Mouse (Mus musculus) forebrain, embryonic 14.5 days (tissue): Measurements from ENCODE around the gene Lhfpl3. TPM values are rescaled to one million over a fixed set of nuclear protein-coding genes. Genes with fewer than 3 reads are reported as not detected.

ENCODE experiments used
- ATAC-seq: fragments of 200-750 bp; cut with Nextera tagmentation; 2 replicates; pipeline ENCODE4 v1.8.0; 2017; ENCODE audit warnings: mild to moderate bottlenecking, moderate library complexity
- DNase-seq: peaks from one replicate; pipeline ENCODE4 v3.0.0-alpha.2; 2015; ENCODE audit warnings: low spot score
- H3K27ac ChIP-seq: fragments of 300-500 bp; sonication (generic); 2 replicates; pipeline ENCODE4 v1.5.1; 2014; ENCODE audit warnings: low read depth, mild to moderate bottlenecking, control low read depth, low read length, moderate library complexity
- H3K27me3 ChIP-seq: fragments of 300-500 bp; sonication (generic); replicated peaks from 2 replicates; pipeline ENCODE4 v1.6.1; 2014; ENCODE audit warnings: low read length, control low read depth, mixed read lengths; ENCODE audit not compliant: control insufficient read depth, insufficient read depth
- H3K36me3 ChIP-seq: fragments of 300-500 bp; sonication (generic); 2 replicates; pipeline ENCODE4 v1.6.1; 2014; ENCODE audit warnings: low read length, control low read depth; ENCODE audit not compliant: control insufficient read depth, insufficient read depth
- H3K4me1 ChIP-seq: fragments of 300-500 bp; sonication (generic); 2 replicates; pipeline ENCODE4 v1.6.1; 2014; ENCODE audit warnings: antibody characterized with exemption, low read length, control low read depth; ENCODE audit not compliant: control insufficient read depth, insufficient read depth
- H3K4me2 ChIP-seq: fragments of 300-500 bp; sonication (generic); 2 replicates; pipeline ENCODE4 v1.6.1; 2014; ENCODE audit warnings: mild to moderate bottlenecking, control low read depth, low read length
- H3K4me3 ChIP-seq: fragments of 300-500 bp; sonication (generic); 2 replicates; pipeline ENCODE4 v1.5.1; 2014; ENCODE audit warnings: low read depth, low read length, control low read depth
- H3K9ac ChIP-seq: fragments of 300-500 bp; sonication (generic); 2 replicates; pipeline ENCODE4 v1.6.1; 2014; ENCODE audit warnings: mild to moderate bottlenecking, low read length, control low read depth, moderate library complexity
- H3K9me3 ChIP-seq: fragments of 300-500 bp; sonication (generic); replicated peaks from 2 replicates; pipeline ENCODE4 v1.6.1; 2016; ENCODE audit warnings: low read length, control low read depth, mixed read lengths; ENCODE audit not compliant: control insufficient read depth
- WGBS: fragments of 180-500 bp; shearing (Covaris S2); extraction: QIAGEN DNeasy Blood & Tissue Kit; methylation state at CpG from one replicate; pipeline ENCODE4 v1.1.7; 2014; 5-methylcytosine and 5-hydroxymethylcytosine counted together
- polyA plus RNA-seq: library from polyadenylated mRNA; unstranded; fragments of >200 nt; fragmentation: Nextera tagmentation; extraction: Ambion mirVana; gene quantifications from 2 replicates; pipeline ENCODE4 v1.2.1, GENCODE M21; 2014

Gene Lhfpl3
- polyA plus RNA-seq, 1 experiment from 2014 or later = 9.3 TPM

DNA sequence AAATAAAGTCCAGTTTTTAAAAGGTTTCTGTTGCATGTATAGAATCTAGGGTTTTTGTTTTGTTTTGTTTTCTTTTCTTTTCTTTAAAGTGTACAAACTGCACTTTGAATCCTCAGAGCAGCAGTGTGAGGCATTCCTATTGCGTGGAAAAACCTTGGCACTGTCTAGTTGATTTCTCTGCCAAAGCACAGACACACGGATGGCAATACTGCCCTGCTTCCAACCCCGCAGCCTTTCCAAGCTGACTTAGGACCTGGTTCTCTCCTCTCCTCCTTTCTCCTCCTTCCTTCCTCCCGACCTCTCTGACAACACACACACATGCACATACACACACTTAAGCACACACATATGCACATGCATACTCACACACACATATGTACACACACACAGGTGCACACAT lies 294.6 kb downstream of the Lhfpl3 start:
- H3K27ac ChIP-seq = no peak overlapping the region
- peak; percentile 25 for DNase-seq

DNA sequence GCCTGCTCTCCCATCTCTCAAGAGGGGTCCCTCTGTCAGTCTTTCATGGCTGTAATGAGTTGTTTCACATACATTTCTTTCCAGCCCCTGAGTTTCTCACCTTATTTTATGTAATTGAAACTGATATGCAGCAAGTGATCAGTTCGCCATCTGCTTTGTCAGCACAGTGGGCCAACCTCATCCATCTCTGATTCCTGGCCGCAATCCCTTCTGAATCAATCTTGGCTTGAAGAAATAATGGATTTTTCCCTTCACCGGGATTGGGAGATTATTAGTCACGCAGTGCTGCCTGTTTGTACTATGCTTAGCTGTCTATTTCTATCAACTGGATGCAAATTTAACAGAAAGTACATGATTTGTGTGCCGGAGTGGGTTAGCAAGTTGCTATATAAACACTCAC lies 297.0 kb downstream of the Lhfpl3 start:
- 81% methylated on average over 5 of the region's 5 CpGs for WGBS
- no peaks in the 10 kb centered on the region for H3K36me3 ChIP-seq

More for the DNA sequence above, 294.6 kb downstream of the Lhfpl3 start:
- H3K4me1 ChIP-seq = no peaks in the 10 kb centered on the region; the same call in 1 of the 2 replicates
- no peaks in the 10 kb centered on the region for H3K36me3 ChIP-seq
- no peaks in the 10 kb centered on the region for H3K9me3 ChIP-seq
- ATAC-seq = no peak
- no peak overlapping the region for H3K9ac ChIP-seq
- no peak overlapping the region for H3K4me2 ChIP-seq
- WGBS = 56% methylated on average over 4 of the region's 4 CpGs
- H3K4me3 ChIP-seq = no peak overlapping the region
- no peaks in the 10 kb centered on the region for H3K27me3 ChIP-seq

DNA sequence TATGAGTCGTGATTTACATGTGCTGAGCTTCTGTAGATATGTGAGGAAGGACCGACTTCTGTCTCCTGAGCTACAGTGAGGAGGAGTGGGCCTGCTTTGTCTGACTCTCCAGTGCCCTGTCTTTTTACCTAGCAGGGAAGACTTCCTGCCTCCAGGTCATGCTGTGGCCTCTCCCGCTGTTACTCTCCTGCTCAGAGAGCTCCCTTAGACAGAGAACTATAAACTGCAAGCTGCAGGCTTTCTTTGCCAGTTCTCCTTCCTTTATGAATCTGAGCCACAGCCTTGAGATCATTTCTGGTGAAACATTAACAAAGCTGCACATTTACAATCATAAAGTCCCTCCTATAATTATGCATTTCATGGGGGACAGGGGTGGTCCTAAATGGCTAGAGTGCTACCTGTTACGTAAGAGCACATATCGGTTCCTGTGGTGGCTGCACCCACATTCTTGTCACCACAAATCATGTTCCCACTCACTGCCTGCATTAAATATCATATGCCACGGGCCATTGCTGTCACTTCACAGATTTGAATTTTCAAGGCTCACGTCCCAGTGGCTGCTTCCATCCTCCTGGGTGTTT lies 303.3 kb downstream of the Lhfpl3 start:
- Histone ChIP-seq H3K4me3 (no peak overlapping the region), H3K4me2 (no peak overlapping the region), H3K9me3 (no peaks in the 10 kb centered on the region), H3K27me3 (no peaks in the 10 kb centered on the region), H3K4me1 (no peaks in the 10 kb centered on the region), H3K36me3 (no peaks in the 10 kb centered on the region), H3K9ac (no peak overlapping the region), H3K27ac (no peak overlapping the region)
- DNase-seq = no peak
- WGBS = 82% methylated on average over 7 of the region's 7 CpGs
- ATAC-seq = no peak

More for the DNA sequence above, 297.0 kb downstream of the Lhfpl3 start:
- DNase-seq (peak; percentile 39), ATAC-seq (no peak)
- no peak overlapping the region for H3K4me3 ChIP-seq
- H3K27me3 ChIP-seq = no peaks in the 10 kb centered on the region
- no peak overlapping the region for H3K27ac ChIP-seq
- H3K4me1 ChIP-seq = no peaks in the 10 kb centered on the region
- H3K9ac ChIP-seq = no peak overlapping the region
- no peak overlapping the region for H3K4me2 ChIP-seq
- H3K9me3 ChIP-seq = no peaks in the 10 kb centered on the region

DNA sequence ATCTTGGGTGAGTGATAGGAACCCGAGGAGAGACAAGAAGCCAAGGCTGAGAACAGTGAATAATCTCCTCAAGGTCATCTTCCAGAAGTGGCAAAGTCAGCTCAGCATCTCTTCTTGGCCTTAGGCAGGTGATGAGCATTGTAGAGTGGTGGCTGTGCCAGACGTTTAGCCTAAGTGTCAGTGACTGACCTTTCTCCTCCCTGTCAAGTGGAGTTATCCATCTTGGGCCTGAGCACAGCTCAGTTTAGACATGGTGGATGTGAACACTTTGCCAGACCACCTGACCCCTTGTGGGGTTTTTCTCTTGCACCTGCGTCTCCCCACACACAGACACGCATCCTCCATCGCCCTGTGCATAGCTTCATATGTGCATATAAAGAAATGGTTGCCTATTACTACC lies 305.6 kb downstream of the Lhfpl3 start:
- no peak for DNase-seq
- no peak overlapping the region for H3K27ac ChIP-seq
- 78% methylated on average over 5 of the region's 5 CpGs for WGBS

DNA sequence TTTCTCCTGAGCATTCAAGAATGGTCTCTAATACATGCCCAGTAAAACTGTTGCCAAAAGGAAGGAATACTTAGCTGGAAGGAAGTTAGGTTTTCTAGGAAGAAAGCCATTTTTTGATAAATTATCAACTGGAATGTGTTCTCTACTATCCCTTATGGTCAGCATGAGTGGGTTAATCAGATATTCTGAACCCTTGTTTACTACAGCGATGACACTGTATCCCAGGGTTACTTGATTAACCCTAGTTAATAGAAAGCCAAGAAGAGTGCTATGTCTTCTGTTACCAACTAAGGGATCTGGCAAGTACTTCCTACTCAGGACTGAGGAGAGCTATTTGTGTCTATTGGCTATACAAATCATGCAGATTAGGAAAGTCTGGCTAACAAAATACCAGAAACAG lies 349.0 kb downstream of the Lhfpl3 start:
- Histone ChIP-seq H3K4me2 (no peak overlapping the region), H3K4me3 (no peak overlapping the region), H3K27ac (no peak overlapping the region), H3K4me1 (no peaks in the 10 kb centered on the region), H3K36me3 (no peaks in the 10 kb centered on the region), H3K9me3 (no peaks in the 10 kb centered on the region), H3K27me3 (no peaks in the 10 kb centered on the region), H3K9ac (no peak overlapping the region)
- ATAC-seq (no peak), DNase-seq (no peak)
- 77% methylated on average over 1 of the region's 1 CpGs for WGBS

More for the DNA sequence above, 305.6 kb downstream of the Lhfpl3 start:
- Histone ChIP-seq H3K9me3 (no peaks in the 10 kb centered on the region), H3K9ac (no peak overlapping the region), H3K4me1 (no peaks in the 10 kb centered on the region), H3K27me3 (no peaks in the 10 kb centered on the region), H3K4me2 (no peak overlapping the region), H3K4me3 (no peak overlapping the region), H3K36me3 (no peaks in the 10 kb centered on the region)
- ATAC-seq = no peak

DNA sequence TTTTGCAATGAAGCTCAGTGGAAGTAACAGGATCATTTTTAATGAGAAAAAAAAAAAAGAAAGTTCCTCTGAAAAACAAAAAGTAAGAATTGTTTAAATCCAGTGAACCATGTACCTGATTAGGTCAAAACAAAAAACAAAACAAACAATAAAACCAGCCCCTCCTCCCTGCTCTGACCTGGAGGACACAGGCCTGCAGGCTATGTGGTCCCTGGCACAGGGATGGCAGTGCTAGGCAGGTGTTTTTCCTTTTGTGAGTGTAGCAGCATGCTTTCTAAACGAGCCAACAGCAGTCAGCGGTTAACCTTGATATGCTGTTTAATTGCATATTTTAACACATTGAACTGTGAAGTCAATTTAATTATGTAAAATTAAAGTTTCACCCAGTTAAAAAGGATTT lies 360.7 kb downstream of the Lhfpl3 start:
- DNase-seq (peak; percentile 65), ATAC-seq (peak; percentile 91)
- no peaks in the 10 kb centered on the region for H3K9me3 ChIP-seq
- no peaks in the 10 kb centered on the region for H3K36me3 ChIP-seq
- H3K4me2 ChIP-seq = no peak overlapping the region
- H3K9ac ChIP-seq = no peak overlapping the region
- WGBS = 25% methylated on average over 2 of the region's 2 CpGs
- no peaks in the 10 kb centered on the region for H3K4me1 ChIP-seq
- H3K27ac ChIP-seq = no peak overlapping the region
- no peaks in the 10 kb centered on the region for H3K27me3 ChIP-seq
- no peak overlapping the region for H3K4me3 ChIP-seq

DNA sequence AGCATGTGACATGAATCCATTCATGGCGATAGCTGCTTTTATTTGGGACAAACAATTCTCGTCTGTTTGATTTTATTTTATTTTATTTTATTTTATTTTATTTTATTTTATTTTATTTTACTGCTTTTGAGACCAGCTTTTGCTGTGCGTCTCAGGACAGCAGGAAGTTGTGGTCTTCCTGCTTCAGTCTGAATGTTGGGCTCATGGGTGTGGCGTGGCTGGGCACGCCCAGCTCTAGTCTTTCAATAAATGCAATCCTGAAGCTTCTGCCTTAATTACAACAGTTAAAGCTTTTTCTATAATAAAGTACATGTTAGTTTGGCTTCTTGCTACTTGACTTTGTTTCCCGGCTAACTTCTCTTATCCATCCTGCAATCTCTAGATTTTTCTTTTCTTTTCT lies 365.4 kb downstream of the Lhfpl3 start:
- Histone ChIP-seq H3K4me2 (no peak overlapping the region), H3K4me3 (no peak overlapping the region), H3K27me3 (no peaks in the 10 kb centered on the region), H3K36me3 (no peaks in the 10 kb centered on the region), H3K9me3 (no peaks in the 10 kb centered on the region), H3K4me1 (no peaks in the 10 kb centered on the region), H3K27ac (no peak overlapping the region), H3K9ac (no peak overlapping the region)
- ATAC-seq = no peak
- 92% methylated on average over 6 of the region's 6 CpGs for WGBS
- DNase-seq = no peak

DNA sequence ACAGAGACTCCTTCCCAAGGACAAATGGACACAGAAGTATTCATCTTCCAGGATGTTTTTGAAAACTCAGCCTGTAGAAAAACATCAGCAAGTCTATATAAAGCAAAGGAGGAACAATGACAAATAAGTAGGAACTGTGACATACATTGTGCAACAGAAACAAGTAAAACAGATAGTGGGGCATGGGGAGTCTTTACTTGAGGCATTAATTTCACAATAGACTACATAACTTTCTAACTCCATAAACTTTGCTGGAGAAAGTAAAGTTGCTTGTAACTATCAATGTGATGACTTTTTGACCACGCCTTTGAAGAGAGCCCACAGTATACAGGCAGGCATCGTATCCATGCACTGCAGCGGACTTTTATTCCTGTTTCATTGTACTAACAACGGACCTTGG lies 368.4 kb downstream of the Lhfpl3 start:
- no peak overlapping the region for H3K4me3 ChIP-seq
- no peaks in the 10 kb centered on the region for H3K9me3 ChIP-seq
- no peak for ATAC-seq
- H3K27ac ChIP-seq = no peak overlapping the region
- no peaks in the 10 kb centered on the region for H3K27me3 ChIP-seq
- H3K9ac ChIP-seq = no peak overlapping the region
- WGBS = 95% methylated on average over 4 of the region's 4 CpGs
- no peak overlapping the region for H3K4me2 ChIP-seq
- no peaks in the 10 kb centered on the region for H3K36me3 ChIP-seq
- no peaks in the 10 kb centered on the region for H3K4me1 ChIP-seq
- no peak for DNase-seq

DNA sequence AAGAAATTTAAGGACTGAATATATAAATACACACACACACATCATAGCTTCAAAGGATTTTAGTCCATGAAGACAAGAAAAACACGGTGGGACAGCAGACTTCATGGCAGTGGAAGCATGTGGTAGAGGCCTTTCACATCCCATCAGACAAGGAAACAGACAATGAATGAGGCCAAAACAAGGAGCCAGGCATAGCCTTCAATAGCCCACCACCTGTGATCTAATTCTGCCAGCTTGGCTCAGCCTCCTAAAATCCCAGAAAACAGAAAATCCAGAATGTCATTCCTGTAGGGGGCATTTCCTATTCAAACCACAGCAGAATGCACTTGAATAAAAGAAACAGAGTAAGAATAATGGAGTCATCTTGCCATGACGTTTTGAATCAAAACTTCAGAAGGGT lies 381.0 kb downstream of the Lhfpl3 start:
- 12% methylated on average over 2 of the region's 2 CpGs for WGBS

More for the DNA sequence above, 381.0 kb downstream of the Lhfpl3 start:
- DNase-seq (peak; percentile 7), ATAC-seq (no peak)
- Histone ChIP-seq H3K4me1 (no peaks in the 10 kb centered on the region), H3K4me2 (no peak overlapping the region), H3K9ac (no peak overlapping the region), H3K36me3 (no peaks in the 10 kb centered on the region), H3K27ac (no peak overlapping the region), H3K9me3 (no peaks in the 10 kb centered on the region), H3K4me3 (no peak overlapping the region), H3K27me3 (no peaks in the 10 kb centered on the region)
